Mouse (Mus musculus): ENCODE results near the gene Wnt10b.

- TF ChIP-seq CTCF (IDR thresholded peaks at IDR 0.05; ENCODE audit: low read depth, low read length), result no peak
- no peak for TF ChIP-seq POLR2A (IDR thresholded peaks at IDR 0.05; ENCODE audit: borderline replicate concordance, low read depth, low read length)
These were observed 3.9 kb downstream of the Wnt10b start for GRCm38 (mm10) chr15:98774096-98774495.
